Mouse (Mus musculus) lung, postnatal 0 days (tissue): ENCODE data around the gene Slc16a12.

ENCODE experiments used
- CTCF ChIP-seq: IDR thresholded peaks from 2 replicates; pipeline ENCODE4 v1.5.1; 2016; ENCODE audit warnings: antibody characterized with exemption, mild to moderate bottlenecking
- EP300 ChIP-seq: IDR thresholded peaks from 2 replicates; pipeline ENCODE4 v1.6.1; 2016; ENCODE audit warnings: antibody characterized with exemption, mild to moderate bottlenecking, control low read depth

DNA sequence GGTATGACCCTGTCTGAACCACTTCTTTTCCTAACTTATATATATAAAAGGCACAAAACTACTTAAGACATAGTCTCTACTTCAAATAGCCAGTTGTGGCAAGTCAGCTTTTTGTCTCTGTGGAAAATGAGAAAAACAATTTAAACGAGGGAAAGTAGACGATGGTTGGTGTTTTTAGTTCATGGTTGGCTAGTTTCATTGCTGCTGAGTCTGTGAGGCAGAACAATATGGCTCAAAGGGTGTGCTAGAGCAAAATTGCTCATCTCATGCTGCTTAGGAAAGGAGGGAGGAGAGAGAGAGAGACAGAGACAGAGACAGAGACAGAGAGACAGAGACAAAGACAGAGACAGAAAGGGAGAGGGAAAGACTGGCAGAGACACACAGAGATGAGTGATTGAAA is 47.8 kb downstream of the Slc16a12 start:
- TF ChIP-seq EP300, result no peak
- no peak for TF ChIP-seq CTCF
